Mouse (Mus musculus) heart, postnatal 25 days (tissue): ENCODE results near the gene Gm20388. TPM values are rescaled to one million over a fixed set of nuclear protein-coding genes. Genes with fewer than 3 reads are reported as not detected.
A peak's percentile ranks its signal among the peaks of the same experiment; 100 is the strongest.

ENCODE experiments used
- DNase-seq: peaks from one replicate; pipeline ENCODE4 v3.0.0; 2022; ENCODE audit warnings: low spot score
- intact Hi-C: fragments of 180-260 bp; cut with DNase I; formaldehyde crosslinking; loops from one replicate; pipeline ENCODE4 v1.15.1; 2025
- total RNA-seq, 2 experiments: library from RNA; stranded (reverse); gene quantifications; 2 replicates each; pipeline ENCODE4 v1.2.3; 2021

Gene Gm20388
- total RNA-seq, 2 experiments from 2014 or later = 2.7 TPM; not detected in 1

DNA sequence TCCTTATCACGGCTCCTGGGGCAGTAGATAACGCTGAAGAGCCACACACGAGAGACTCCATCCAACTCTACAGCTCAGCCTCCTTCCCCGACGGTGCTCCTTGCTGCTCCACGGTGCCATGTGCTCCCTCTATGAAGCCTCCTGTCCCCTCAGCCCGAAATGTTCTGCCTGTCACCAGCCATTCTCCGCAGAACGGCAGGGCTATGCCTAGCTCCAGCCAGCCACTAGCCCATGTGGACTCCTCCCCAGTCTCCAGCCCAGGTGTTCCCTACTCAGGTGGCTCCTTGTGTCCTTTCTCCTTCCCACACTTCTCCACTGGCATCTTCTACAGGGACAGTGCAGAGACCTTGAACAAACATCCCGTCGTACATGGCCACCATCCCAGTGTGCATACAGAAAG is 1634.3 kb downstream of the Gm20388 start:
- intact Hi-C loops = no loop called here
- DNase-seq = no peak

DNA sequence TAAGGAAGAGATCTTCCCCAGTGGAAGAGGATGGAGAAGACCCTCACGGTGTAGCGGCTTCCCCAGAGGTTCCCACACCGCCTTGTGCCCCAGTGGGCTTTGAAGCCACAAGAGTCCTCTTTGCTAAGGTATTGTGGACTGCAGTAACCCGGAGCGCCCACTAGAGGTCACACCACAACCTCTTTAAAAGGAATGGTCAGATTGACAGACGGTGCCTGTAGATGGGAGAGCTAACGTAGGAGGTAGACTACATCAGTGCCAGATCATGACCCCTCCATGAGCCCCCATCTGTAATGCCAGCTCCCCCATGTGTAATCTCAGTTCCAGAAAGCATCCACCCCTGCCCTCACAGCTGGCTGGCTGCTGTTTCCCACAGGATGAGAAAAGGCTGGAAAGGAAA is 1636.5 kb downstream of the Gm20388 start:
- peak; percentile 37 for DNase-seq
- intact Hi-C loops = loop anchor here (1.0 to 2.0 kb wide), 2 partner anchors 38 to 138 kb away; no protein-coding TSS in a partner anchor

DNA sequence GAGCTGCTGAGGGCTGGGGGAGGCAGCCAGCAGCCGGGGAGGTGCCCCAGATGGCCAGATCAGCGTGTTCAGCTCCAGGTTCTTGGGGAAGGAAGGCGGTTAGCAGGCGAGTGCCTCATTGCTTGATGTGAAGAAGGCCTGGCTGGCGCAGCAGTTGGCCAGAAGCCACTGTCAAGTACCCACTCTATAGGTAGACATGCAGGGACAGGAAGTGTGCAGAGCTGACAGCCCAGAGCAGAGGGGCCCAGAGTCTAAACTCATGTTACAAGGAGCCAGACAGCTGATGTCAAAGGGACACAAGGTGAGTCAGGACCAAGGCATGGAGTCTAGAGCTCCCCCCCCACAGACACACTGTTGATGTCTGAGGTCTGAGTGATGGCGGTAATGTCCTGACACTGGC is 1639.4 kb downstream of the Gm20388 start:
- DNase-seq = no peak
- intact Hi-C loops = no loop called here

DNA sequence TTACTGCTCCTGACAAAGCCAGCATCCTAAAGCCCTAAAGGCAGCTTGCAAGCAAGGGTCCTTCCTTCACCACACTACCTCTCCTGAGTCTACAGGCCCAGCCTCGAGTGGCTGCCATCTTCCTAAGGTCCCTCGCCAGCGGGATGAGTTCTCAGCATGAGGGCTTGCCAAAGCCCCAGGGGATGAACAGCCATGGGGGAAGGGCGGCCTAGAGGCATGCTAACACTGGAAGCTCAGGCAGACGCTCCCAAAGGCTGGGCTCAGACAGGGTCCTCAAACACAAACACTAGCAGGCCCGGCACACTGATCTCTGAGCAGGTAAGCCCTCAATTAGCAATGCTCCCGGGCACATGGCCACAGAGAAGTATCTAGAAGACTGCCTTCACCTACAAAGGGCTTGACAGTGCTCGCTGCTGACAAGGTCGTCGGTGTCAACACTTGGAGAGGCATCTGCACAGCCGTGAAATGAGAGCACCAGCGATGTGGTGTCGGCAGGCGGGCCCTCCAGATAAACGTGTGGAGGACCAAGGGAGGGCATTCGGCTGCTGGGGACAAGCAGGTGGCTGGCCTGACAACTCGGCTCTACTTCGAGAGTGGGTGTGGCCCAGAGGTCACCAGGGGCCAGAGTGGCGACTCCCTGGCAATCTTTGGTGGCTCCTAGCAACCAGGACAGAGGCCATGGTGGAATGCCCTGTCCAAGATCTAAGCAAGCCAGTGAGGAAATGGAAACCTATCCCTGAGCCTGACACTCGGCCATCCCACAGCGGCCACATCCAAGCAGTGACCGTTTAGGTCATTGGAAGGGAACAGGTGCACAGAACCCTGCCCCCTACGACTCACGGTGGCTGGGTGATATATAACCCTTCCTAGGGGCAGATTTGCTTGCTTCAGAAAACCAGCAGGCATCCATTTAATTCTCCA is 1640.7 kb downstream of the Gm20388 start:
- intact Hi-C loops = no loop called here
- no peak for DNase-seq

DNA sequence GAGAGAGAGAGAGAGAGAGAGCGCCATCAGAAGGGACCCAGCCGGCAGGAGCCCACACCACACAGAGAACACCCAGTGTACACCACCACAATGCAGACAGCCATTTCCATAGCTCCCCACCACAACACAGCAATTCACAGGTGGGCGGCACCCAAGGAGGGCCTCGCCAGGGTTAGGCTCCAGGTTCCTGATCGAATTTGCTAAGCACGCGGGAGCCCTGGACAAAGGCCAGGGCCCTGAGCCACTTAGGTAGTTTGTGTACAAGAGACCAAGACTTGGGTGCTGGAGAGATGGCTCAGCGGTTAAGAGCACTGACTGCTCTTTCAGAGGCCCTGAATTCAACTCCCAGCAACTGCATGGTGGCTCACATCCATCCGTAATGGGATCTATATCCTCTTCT is 1641.9 kb downstream of the Gm20388 start:
- intact Hi-C loops = no loop called here
- DNase-seq = no peak

DNA sequence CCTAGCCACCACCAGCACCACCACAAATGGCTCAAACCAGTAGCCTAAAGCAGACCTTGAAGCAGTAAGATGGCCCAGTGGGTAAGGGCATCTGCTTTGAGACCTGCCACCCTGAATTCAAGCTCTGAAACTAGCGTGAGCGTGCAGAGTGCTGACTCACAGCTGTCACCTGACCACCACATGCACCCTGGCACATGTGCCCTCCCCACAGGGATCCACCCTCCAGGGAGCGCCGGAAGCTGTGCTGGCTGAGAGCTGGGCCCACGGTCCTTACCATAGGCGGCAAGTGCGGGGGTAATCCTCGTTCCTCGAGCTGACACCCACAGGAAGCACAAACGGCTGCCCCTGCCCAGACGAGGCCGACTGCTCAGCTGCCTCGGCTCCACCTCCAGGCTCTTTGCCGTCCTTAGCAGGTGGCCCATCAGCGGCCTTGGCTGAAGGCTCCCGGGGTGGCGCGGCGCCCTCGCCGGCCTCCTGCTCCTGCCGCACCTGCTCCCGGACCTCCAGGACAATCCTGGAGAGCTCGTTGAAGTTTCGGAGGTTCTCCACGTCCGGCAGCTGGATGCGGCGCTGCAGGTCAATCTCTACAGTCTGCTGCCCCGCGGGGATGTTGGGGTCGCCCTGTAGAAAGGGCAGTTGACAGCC is 1643.3 kb downstream of the Gm20388 start:
- DNase-seq = no peak
- intact Hi-C loops = no loop called here

DNA sequence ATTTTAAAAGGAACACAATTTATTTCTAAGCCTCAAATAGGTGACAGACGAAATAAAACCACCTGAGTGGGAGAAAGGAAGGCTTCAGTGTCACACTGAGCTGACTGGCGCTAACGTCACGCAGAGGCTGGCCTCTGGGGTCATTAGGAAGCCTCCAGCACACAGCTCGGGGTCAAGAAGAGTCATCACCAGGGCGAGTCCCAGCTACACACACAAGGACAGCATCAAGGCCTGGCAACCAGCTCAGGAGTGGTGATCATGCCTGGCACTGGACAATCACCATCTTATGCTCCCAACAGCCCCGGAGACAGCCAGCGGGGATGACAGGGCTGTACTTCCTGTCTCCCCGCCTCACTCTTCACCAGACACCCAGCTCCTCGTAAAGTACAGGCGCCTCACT is 1647.1 kb downstream of the Gm20388 start:
- intact Hi-C loops = no loop called here

DNA sequence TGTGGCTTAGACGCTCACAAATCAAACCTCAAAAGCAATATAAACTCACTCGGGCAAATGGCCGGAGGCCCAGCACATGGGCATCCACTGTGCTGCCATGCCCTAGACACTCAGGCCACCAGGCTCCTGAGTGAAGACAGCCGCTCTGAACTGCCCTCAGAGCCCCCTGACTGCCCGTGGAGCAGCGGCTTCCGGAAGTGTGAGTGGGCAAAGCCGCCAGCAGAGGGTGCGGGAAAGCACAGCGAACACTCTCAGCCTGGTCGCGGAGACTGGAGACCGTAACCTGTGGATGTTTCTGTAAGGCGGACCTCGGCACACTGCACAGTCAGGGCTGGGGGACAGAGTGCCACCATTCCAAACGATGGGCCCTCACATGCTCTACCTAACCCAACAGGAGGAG is 1647.9 kb downstream of the Gm20388 start:
- no peak for DNase-seq
- intact Hi-C loops = no loop called here

More for the DNA sequence above, 1647.1 kb downstream of the Gm20388 start:
- no peak for DNase-seq

DNA sequence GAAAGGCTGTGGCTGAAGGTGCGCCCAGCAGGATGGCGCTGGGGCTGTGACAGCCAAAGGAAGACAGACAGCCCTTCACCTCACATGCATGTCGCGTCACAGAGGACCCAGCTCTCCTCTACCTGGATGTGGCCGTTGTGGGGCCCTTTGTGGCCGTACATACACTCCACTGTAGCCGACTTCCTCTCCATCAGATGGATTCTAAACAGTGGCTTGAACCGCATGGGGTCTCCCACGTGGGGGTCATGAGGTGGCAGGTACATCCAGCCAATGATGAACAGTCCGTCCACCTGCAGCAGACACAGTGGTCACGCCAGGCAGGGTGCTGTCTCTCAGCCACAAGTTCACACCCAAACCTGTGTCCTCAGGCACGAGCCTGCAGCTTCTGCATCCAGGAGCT is 1649.2 kb downstream of the Gm20388 start:
- intact Hi-C loops = no loop called here
- no peak for DNase-seq

DNA sequence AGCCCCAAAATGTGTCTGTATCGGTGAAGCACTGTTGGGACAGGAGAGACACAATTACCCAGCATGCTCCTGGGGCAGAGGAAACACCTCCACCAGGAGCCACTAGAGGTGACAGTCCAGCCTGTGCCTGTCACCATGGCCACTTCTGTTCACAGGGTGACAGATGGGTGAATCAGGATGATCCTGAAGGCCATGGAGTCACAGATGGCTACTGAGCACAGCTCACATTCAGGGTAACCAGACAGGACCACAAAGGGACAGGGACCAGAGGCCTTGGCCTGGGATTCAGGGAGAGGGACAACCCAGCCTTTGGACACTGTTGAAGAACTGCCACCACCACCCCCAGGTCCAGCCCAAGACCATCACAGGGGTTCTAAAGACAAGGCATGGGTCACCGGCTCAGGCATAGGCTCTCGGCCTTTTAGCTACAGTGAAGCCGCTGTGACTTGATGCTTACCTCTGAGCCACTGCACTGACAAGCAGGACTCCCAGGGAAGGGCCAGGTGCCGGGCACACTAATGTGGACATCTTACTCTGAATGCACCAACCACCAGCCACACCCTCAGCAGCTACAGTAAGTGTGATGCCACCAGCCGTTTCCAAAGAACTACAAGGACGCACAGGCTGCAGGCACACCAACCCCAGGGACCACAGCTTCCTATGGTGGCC is 1649.9 kb downstream of the Gm20388 start:
- intact Hi-C loops = no loop called here
- DNase-seq = no peak

DNA sequence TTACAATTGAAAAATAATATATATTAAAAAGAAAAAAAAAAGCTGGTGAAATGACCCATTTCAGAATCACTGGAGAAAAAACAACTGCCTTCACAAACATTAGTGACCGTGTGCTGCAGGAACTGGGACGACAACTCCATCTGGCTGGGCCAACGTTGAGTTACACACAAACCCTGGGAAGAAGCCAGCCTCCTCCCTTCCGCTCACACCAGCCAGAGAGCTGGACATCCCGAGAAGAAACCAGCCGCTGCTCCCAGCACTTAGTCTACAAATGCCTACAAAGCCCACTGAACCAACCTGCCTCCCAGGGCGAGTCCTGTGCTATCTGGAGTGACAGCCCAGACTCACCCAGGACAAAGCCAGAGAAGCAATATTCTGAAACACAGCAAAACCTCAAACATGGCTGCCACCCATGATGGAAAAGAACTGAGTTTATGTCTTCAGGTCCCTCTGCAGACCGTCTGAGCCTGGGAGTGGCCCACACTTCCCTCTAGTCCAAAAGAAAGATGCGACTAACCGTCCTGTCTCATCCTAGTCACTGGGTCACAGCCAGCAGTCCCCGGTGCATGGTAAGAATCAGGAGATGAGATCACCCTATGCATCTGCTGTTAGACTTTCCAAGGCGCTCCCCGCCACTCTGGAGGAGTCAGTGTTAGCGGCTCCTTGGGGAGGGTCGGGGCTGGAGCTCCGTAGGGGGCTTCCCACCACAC is 1651.2 kb downstream of the Gm20388 start:
- peak; percentile 54 for DNase-seq
- intact Hi-C loops = no loop called here

DNA sequence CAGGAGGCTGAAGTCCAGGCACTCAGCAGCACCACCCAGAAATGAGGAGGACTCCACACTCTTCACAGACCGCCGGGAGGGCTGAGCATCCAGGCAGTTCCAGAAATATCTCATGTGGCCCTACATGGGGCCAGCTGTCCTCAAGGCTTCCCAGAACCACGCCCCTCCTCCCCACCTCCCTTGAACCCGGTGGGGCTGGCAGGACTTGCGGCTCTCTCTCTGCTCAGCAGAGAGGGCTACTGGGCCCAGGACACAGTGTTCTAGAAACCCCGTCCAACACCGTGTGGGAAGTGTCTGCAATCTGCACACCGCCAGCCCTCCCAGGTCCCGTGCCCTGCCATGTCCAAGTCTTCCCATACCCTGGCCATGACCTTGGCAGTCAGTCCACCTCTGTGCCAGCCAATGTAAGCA is 1652.3 kb downstream of the Gm20388 start:
- peak; percentile 82 for DNase-seq
- intact Hi-C loops = no loop called here

DNA sequence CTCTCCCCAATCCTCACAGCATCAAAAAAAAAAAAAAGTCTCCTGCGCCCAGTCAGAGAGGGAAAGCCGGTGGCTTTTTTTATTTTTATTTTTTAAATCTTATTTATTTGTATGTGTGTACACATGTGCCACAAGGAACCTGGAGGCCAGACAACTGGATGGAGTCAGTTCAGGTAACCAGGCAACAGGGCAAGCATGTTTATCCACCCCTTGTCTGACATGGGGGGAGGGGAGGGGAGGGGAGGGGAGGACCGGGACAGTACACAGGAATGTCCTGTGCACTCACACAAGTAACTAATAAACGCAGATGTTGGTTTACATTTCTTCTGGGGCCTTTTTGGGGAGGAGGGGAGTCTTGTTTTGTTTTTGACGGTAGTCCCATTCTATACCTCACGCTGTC is 1653.1 kb downstream of the Gm20388 start:
- DNase-seq = no peak
- intact Hi-C loops = no loop called here

DNA sequence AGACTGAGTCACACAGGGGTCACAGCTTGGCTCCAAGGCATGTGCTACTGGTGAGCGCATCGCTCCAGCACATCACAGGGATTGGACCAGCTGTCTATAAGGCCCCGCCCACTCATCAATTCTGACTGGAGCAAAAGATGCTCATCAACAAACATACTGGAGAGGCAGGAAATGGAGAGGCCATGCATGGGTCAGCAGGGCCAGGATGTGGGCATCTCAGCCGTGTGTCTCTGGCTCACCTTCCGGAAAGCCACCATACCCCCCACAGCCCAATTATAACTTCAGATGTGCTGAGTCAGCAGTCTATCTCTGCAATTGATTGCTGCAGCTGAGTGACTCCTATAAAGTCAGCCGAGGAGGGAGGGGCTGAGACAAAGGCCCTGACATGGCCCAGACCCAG is 1657.7 kb downstream of the Gm20388 start:
- DNase-seq = no peak
- intact Hi-C loops = no loop called here

DNA sequence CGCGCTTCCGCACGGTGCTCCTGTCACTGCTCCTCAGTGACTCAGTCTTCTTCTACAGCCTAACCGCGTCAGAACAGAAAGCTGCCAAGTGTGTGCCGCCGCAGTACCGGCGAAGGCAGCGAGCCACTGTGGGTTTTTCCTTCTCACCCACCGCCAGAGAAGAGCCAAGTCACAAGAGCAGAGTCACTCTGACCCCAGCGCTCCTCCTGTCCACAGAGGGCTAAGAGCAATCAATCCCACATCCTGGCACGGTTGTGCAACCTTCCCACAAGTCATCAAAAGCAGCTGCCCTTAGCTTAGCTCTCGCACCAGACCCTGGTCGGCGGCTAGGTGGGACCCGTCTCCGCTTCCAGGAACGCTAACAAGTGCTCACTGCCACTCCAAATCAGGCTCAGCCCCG is 1659.7 kb downstream of the Gm20388 start:
- DNase-seq = no peak
- intact Hi-C loops = no loop called here

DNA sequence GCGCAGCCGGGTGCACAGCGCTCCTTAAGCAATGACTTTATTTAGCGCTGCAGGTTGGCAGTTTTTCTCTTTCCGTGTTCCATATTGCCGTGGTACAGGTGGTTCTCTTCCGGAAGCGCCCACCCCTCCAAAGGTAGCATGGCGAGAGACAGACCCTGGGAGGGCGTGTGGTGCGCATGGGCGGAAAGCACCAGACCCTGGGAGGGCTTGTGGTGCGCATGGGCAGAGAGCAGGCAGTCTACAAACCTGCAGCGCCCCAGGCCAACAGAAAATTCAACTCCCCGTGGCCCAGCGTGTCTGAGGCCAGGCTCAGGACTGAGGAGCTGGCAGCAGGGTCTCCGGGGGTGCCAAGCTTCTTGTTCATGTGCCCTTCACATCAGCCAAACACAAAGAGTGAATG is 1660.2 kb downstream of the Gm20388 start:
- intact Hi-C loops = no loop called here
- DNase-seq = no peak

DNA sequence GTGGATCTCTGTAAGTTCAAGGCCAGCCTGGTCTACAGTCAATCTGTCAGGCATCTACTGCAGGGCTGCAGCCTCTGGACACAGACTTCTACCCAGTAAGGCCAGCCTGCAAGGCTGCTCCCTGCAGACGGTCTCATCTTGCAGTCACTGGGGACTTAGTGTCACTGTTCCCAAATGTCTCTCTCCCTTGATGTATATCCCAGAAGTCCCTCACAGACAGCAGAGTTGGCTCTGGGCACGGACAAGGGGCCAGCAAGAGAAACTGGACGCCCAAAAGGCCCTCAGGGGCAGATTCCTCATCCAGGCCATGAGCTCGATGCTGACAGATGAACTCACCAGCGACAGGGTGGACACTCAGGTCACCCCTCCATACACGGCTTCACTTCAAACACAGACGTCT is 1661.5 kb downstream of the Gm20388 start:
- DNase-seq = no peak
- intact Hi-C loops = no loop called here

DNA sequence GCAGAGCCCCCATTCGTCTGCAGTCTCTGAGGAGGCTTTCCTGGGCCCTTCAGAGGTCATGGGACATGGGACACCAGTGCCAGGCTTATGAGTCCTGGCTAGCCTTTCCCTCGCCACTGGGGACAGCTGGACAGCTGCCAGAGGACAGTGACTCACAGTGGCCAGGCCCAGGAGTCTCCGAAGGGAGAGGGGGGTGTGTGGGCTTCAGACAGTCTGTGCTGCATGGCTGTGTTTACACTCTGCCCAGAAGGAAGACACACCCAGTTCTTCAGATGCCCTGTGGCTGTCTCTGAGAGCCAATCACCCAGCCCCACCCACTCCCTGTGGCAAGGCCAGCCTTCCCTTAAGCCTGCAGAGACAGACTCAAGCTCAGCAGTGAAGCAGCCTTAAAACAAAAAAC is 1662.6 kb downstream of the Gm20388 start:
- intact Hi-C loops = no loop called here
- peak; percentile 54 for DNase-seq

DNA sequence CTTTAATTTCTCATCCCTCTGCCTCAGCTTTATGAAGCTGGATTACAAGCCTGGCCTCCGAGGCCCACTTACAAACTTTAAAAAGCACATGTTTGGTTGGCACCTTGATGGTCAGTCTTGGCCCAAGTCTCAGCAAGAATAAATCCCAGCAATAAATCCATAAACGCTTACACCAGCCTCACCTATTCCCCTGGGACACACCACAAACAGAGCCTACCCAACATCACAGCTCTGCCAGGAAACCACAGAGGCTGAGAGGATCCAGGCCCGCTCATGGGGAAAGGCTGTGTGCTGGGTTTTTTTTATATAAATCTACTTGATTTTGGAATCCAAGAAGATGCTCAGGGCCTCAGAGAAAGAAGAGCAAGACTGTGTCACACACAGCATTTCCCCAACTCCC is 1665.0 kb downstream of the Gm20388 start:
- intact Hi-C loops = no loop called here
- no peak for DNase-seq
